Mouse (Mus musculus): Measurements from ENCODE around the gene Mecom. TPM values are rescaled to one million over a fixed set of nuclear protein-coding genes. Genes with fewer than 3 reads are reported as not detected.
"Not testable (repeated sequence)": the region's sequence is repeated elsewhere in the genome, so short reads cannot be mapped to it uniquely, and the experiment has no call there.

Mecom gene
- polyA plus RNA-seq, 1 experiment from 2014 or later, result 217 TPM

DNA sequence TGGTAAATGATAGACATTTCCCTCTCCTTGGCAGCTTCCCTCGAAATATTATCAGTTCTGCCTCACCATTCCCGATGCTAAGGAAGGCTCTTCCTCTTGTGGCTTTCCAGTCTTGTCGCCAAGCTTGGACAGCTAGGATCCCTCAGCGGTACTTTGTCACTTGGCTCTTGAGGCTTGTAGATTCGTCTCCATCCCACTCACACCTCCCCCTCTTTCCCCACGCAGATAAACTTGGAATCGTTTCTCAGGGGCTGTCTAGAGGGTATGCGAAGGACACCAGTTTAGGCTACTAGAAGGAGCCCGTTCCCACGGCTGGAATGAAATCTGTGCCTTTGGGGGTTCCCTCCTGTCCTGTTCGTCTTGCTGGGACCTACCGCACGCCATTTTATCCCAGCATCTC is 1.4 kb downstream of the Mecom start:
- H3K27me3 ChIP-seq (ENCODE audit: low read depth, poor library complexity, severe bottlenecking), result no peaks in the 10 kb centered on the region
- H3K27ac ChIP-seq, result peak overlapping the region; percentile 68
- H3K4me3 ChIP-seq, result peak overlapping the region; percentile 16
- H3K36me3 ChIP-seq, result no peaks in the 10 kb centered on the region
- DNase-seq (ENCODE audit: low spot score), result no peak
- 71% methylated on average over 13 of the region's 13 CpGs for WGBS
- H3K4me1 ChIP-seq, result peaks cover 33% of the 10 kb centered on the region
- no peaks in the 10 kb centered on the region for H3K9me3 ChIP-seq (replicated peaks)

DNA sequence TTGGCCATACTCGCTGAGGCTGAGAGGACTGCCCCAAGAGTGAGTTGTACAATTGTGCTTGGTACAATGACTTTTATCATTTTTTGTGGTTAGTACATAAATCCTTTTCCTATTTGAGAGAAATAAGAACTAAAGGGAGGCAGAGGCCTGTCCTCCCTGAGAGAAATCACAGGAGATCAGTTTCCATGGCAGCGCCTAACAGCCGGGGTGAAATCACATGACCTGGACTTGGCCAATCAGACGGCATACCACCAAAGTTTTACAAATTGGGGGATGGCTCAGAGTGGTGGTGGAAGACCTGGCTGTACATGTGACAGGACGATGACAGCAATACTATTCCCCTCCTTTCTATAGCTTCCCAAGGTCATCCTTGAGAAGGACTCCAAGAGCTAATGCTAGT is 2.6 kb downstream of the Mecom start:
- no peak for DNase-seq (ENCODE audit: low spot score)
- no peaks in the 10 kb centered on the region for H3K36me3 ChIP-seq
- H3K4me1 ChIP-seq, result peaks cover 33% of the 10 kb centered on the region
- no peaks in the 10 kb centered on the region for H3K9me3 ChIP-seq (replicated peaks)
- no peaks in the 10 kb centered on the region for H3K27me3 ChIP-seq (ENCODE audit: low read depth, poor library complexity, severe bottlenecking)
- H3K27ac ChIP-seq, result no peak overlapping the region
- no peak overlapping the region for H3K4me3 ChIP-seq
- 84% methylated on average over 5 of the region's 5 CpGs for WGBS

DNA sequence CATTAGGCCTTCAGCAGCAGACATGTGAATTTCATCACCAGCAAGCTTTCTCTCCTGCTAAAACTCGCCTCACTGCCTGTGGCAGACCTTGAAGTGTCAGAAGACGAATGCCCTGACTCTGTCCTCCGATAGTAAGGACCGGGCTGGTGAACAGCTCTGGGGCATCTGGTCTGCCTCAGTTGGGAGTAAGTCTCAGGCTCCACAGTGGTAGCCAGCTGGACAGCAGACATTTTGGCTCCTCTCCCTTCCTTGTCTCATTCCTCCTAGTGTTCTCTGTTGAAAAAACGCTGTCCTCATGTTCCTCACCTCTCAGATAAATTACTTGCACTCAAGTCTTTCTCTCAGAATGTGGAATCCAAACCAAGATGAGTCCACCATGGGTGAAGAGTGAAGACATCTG is 3.5 kb downstream of the Mecom start:
- 41% methylated on average over 5 of the region's 5 CpGs for WGBS
- no peak for DNase-seq (ENCODE audit: low spot score)
- Histone ChIP-seq H3K36me3 (no peaks in the 10 kb centered on the region), H3K27me3 (ENCODE audit: low read depth, poor library complexity, severe bottlenecking) (no peaks in the 10 kb centered on the region), H3K4me3 (no peak overlapping the region), H3K27ac (no peak overlapping the region), H3K4me1 (peaks cover 30% of the 10 kb centered on the region), H3K9me3 (replicated peaks) (no peaks in the 10 kb centered on the region)

DNA sequence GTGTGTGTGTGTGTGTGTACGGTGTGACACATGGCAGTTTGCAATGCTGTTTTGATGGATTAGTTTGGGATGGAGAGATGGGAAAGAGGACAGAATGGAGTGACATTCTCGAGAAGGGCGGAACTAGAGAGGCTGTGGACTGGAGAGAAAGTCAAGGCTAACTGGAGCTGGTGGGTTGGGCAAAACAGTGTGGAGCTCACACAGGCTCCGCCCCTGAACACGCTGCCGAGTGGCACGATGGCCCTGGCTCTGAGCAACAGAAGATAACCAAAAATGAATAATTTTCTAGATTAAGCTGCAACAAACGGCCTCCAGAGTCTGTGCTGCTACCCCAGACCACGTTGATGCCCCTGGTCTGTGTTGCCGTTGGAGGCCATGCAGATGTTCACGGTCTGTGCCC is 12.0 kb downstream of the Mecom start:
- 87% methylated on average over 11 of the region's 11 CpGs for WGBS
- H3K9me3 ChIP-seq (replicated peaks), result no peaks in the 10 kb centered on the region

DNA sequence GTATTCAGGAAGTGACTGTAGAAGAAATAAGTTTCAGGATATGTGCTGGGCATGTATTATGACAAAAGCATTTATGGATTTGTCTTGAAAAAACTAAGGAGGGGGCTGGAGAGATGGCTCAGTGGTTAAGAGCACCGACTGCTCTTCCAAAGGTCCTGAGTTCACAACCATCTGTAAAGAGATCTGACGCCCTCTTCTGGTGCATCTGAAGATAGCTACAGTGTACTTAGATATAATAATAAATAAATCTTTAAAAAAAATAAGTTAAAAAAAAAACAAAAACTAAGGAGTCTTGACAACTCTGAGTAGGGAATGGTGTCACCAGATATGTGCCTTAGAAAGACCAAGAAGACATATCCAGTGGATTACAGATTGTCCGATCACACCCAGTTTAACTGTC is 27.1 kb downstream of the Mecom start:
- peaks cover 26% of the 10 kb centered on the region for H3K4me1 ChIP-seq
- H3K4me3 ChIP-seq; H3K36me3 ChIP-seq; H3K9me3 ChIP-seq (replicated peaks); H3K27ac ChIP-seq; H3K27me3 ChIP-seq (ENCODE audit: low read depth, poor library complexity, severe bottlenecking); DNase-seq (ENCODE audit: low spot score): not testable (repeated sequence)
- WGBS, result 57% methylated on average over 3 of the region's 3 CpGs

More for the DNA sequence above, 12.0 kb downstream of the Mecom start:
- Histone ChIP-seq H3K27ac (no peak overlapping the region), H3K36me3 (no peaks in the 10 kb centered on the region), H3K27me3 (ENCODE audit: low read depth, poor library complexity, severe bottlenecking) (no peaks in the 10 kb centered on the region), H3K4me3 (no peak overlapping the region), H3K4me1 (no peaks in the 10 kb centered on the region)
- no peak for DNase-seq (ENCODE audit: low spot score)

DNA sequence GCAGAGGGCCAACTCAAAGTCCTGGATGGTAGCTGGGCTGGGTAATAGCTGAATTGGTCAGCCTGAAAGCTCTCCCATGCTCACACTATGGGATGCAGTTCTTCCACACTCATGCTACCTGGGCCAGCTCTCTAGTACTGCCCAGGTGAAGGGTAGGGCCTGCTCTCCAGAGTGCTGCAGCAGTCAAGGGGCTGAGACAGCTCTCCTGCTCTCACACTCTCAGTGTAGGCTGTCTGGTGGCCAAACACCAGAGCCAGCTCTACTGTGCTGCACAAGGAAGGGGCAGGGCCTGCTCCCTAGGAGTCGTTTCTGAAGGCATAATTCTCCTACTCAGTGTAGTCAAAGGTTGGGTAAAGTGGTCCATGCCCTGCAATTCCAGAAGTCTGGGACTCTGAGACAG is 28.4 kb downstream of the Mecom start:
- Histone ChIP-seq H3K36me3 (no peaks in the 10 kb centered on the region), H3K9me3 (replicated peaks) (no peaks in the 10 kb centered on the region), H3K4me1 (peaks cover 36% of the 10 kb centered on the region), H3K4me3 (no peak overlapping the region), H3K27ac (peak overlapping the region; percentile 73), H3K27me3 (ENCODE audit: low read depth, poor library complexity, severe bottlenecking) (no peaks in the 10 kb centered on the region)
- 34% methylated on average over 1 of the region's 1 CpGs for WGBS
- DNase-seq (ENCODE audit: low spot score), result no peak

DNA sequence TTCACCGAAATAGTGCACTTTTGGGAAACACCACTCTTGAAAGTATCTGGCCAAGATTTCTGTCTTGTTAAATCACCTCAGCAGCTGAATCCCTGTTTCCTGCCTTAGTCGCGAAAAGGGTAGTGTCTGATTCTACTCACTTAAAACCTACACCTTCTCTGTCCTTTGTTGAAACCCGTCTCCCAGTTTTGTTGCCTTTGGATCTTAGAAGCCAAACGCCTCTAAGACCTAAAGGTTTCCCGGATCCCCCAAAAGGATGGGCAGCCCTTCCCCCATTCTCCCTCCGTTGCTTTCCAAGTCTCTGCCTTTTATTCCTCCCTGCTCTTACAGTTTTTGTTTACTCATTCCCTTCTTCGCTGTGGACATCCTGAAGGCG is 32.0 kb downstream of the Mecom start:
- H3K4me3 ChIP-seq, result peak overlapping the region; percentile 85
- DNase-seq (ENCODE audit: low spot score), result no peak
- no peaks in the 10 kb centered on the region for H3K27me3 ChIP-seq (ENCODE audit: low read depth, poor library complexity, severe bottlenecking)
- H3K4me1 ChIP-seq, result peaks cover 55% of the 10 kb centered on the region
- H3K36me3 ChIP-seq, result no peaks in the 10 kb centered on the region
- no peaks in the 10 kb centered on the region for H3K9me3 ChIP-seq (replicated peaks)
- 7% methylated on average over 9 of the region's 9 CpGs for WGBS
- H3K27ac ChIP-seq, result peak overlapping the region; percentile 100

DNA sequence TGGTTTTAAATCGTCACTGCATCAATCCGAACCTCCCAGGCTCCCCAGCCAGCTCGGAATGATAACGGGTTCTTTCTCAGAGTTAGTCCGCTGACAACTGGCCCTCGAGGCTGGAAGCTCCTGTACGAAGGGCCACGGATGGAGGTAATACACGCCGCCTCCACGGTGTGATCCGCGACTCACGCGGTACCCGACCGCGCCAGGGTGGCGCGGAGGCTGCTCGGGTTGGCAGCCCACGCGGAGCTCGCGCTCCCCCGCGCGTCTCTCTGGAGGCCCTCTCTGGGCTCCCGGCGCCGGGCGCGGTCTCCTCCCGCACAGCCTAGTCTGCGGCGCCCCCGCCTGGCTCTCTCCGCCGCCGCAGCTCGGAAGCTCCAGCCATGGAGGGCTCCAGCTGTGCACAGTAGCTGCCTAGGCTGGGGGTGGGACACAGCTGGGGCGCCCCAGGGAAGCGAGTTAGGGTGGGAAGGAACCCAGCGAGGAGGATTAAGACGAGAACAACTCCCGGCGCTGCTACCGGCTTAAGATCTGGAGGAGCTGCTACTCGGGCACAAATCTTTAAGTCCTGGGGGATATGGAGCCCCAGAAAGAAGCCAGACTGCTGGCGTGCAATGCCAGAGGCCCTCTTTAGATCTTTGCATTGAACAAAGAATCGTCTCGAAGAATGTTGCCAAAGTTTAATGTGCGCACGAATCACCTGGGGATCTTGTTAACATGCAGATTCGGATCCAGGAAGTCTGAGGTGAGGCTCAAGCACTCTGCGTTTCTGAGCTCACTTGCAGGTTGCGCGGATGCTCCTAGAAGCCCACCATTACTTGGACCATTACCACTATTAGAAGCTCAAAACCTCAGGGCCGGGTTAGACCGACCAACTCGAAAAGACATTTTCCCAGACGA is 32.7 kb downstream of the Mecom start:
- Histone ChIP-seq H3K4me1 (peaks cover 62% of the 10 kb centered on the region), H3K27ac (peak overlapping the region; percentile 100), H3K27me3 (ENCODE audit: low read depth, poor library complexity, severe bottlenecking) (no peaks in the 10 kb centered on the region), H3K9me3 (replicated peaks) (no peaks in the 10 kb centered on the region), H3K36me3 (no peaks in the 10 kb centered on the region), H3K4me3 (peak overlapping the region; percentile 85)
- DNase-seq (ENCODE audit: low spot score), result peak; percentile 88
- WGBS, result under 1% methylated on average over 62 of the region's 62 CpGs

DNA sequence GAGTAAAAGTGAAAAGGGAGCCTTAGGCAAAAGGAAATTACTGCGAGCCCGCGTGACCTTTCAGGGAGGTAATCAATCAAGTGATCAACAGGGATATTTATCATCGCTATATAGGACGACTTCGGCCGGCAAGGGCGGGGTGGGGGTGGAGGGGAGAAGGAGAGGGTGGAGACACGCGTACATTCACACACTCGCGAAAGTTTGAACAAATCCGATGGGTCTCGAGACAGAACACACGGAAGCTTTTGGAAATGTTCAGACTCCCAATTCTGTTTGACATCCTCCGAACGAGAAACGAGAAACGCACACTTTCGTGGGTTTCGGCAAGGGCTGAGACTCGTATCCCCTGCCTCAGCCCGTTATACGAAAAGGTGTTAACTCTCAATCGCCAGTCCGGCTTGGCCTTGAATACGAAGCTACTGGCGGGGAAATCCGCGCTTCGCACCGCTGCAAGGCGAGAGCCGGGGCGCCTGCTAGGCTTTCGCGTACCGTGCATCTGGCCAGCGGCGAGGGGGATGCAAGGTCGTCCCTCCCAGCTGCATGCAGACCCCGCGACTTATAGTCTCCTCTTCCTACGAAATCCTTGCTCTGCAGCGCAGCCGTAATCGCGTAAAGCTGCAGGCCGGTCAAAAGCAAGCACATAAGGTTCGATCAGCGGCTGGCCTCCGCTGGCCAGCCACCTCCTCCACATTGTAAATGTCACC is 33.6 kb downstream of the Mecom start:
- WGBS, result under 1% methylated on average over 52 of the region's 52 CpGs
- Histone ChIP-seq H3K36me3 (no peaks in the 10 kb centered on the region), H3K4me3 (peak overlapping the region; percentile 85), H3K27me3 (ENCODE audit: low read depth, poor library complexity, severe bottlenecking) (no peaks in the 10 kb centered on the region), H3K27ac (peak overlapping the region; percentile 100), H3K4me1 (peaks cover 58% of the 10 kb centered on the region), H3K9me3 (replicated peaks) (no peaks in the 10 kb centered on the region)
- peak; percentile 80 for DNase-seq (ENCODE audit: low spot score)

DNA sequence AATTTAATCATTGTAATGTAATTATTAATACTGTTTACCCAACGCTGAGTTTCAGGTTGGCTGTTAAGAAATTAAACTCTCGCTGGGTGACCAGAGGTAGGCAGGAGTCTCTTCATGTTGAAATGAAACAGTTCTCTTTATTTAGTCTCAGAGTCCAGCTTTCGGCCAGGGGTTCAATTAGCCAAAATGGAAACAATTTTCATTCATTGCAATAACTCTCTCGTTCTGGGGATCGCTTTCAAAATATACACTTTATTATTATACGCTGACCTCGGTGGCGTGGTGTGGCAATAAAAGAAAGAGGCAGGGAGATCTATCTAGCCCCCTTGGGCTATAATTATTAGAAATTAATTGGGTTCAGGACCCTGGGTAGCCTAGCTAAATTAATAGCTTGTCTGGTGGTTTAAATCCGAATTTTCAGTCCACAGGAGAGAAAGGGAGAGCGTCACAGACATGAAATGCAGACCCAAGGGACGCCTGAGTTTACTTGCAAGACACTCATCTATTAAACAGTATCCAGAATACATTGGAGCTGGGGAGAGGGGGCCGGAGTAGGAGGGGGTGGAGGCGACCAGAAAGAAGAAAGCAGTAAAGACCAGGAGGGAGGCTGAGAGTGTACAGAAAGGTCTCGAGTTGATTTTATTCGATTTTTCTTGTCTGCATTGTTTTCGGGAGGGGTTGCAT is 34.4 kb downstream of the Mecom start:
- Histone ChIP-seq H3K36me3 (no peaks in the 10 kb centered on the region), H3K9me3 (replicated peaks) (no peaks in the 10 kb centered on the region), H3K27me3 (ENCODE audit: low read depth, poor library complexity, severe bottlenecking) (no peaks in the 10 kb centered on the region), H3K4me3 (peak overlapping the region; percentile 85), H3K27ac (peak overlapping the region; percentile 100), H3K4me1 (peaks cover 58% of the 10 kb centered on the region)
- no peak for DNase-seq (ENCODE audit: low spot score)
- WGBS, result 2% methylated on average over 16 of the region's 16 CpGs

DNA sequence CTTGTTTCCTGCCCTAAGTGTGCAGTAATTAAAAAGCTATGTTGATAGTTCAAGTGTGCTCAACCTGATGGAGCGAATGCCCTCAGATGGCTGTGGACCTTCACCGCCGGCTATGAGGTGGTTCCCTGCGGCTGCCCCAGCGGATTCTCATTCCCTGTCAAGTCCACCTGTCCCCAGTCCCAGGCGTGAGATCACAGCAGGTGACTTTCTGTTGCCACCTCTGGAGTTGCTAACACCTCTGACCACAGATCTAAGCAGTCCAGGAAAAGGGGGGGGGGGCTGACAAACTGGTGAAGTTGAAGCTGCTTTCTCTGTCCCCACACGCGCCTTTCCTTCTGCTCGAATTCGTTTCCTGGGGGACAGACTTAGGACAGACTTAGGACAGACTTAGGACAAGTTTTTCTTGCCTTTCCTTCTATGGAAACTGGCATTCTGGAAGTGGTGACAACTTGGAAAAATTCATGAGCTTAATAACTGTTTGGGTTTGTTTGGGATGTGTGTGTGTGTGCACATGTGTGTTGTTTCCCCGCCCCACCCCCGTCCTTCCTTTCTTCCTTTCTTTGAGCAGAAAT is 35.3 kb downstream of the Mecom start:
- peaks cover 58% of the 10 kb centered on the region for H3K4me1 ChIP-seq
- H3K27ac ChIP-seq, result peak overlapping the region; percentile 100
- no peaks in the 10 kb centered on the region for H3K9me3 ChIP-seq (replicated peaks)
- H3K4me3 ChIP-seq, result peak overlapping the region; percentile 85
- peak; percentile 71 for DNase-seq (ENCODE audit: low spot score)
- no peaks in the 10 kb centered on the region for H3K36me3 ChIP-seq
- no peaks in the 10 kb centered on the region for H3K27me3 ChIP-seq (ENCODE audit: low read depth, poor library complexity, severe bottlenecking)
- 3% methylated on average over 12 of the region's 12 CpGs for WGBS

DNA sequence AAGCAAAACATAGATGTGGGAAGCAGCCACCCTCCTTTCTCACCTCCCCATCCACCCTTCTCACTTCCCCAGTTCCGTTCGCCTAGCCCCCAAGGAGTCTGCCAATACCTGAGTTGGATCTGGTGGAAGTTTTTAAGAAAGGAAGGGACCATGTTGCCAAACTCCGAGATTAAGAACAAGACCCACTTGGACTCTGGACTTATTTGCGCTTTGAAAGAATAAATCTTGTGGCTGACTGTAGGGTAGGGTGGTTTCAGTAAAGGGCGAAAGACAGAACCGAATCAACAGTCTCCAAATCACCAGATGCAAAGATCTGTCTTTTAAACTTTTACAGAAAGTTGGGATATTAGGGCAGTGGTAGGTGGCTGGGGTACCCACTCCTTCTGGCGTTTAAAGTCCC is 36.0 kb downstream of the Mecom start:
- Histone ChIP-seq H3K4me3 (peak overlapping the region; percentile 85; the same call in 1 of the 2 replicates), H3K4me1 (peaks cover 56% of the 10 kb centered on the region), H3K36me3 (no peaks in the 10 kb centered on the region), H3K9me3 (replicated peaks) (no peaks in the 10 kb centered on the region), H3K27ac (peak overlapping the region; percentile 100), H3K27me3 (ENCODE audit: low read depth, poor library complexity, severe bottlenecking) (no peaks in the 10 kb centered on the region)
- WGBS, result 5% methylated on average over 7 of the region's 7 CpGs
- DNase-seq (ENCODE audit: low spot score), result no peak

All from limb, embryonic 10.5 days (tissue).